Mouse (Mus musculus) ES-Bruce4 (cell line): ENCODE data around the gene Nod2. TPM values are rescaled to one million over a fixed set of nuclear protein-coding genes. Genes with fewer than 3 reads are reported as not detected.
"Not testable (repeated sequence)": the region's sequence is repeated elsewhere in the genome, so short reads cannot be mapped to it uniquely, and the experiment has no call there.

Source experiments
- H3K27ac ChIP-seq: 2 replicates; pipeline ENCODE4 v1.5.1; 2012; ENCODE audit warnings: low read length, inconsistent platforms; ENCODE audit not compliant: insufficient read depth
- H3K27me3 ChIP-seq: 2 replicates; pipeline ENCODE4 v1.6.1; 2012; ENCODE audit warnings: mild to moderate bottlenecking, low read length, inconsistent platforms; ENCODE audit not compliant: control insufficient read depth, poor library complexity, insufficient read depth, severe bottlenecking
- H3K36me3 ChIP-seq: 2 replicates; pipeline ENCODE4 v1.6.1; 2012; ENCODE audit warnings: inconsistent platforms, mild to moderate bottlenecking, low read length, moderate library complexity; ENCODE audit not compliant: control insufficient read depth, poor library complexity, insufficient read depth, severe bottlenecking
- H3K4me1 ChIP-seq: one replicate; pipeline ENCODE4 v1.8.1; 2011; ENCODE audit warnings: low read length; ENCODE audit not compliant: control insufficient read depth, insufficient read depth
- H3K4me3 ChIP-seq: 2 replicates; pipeline ENCODE4 v1.5.1; 2011; ENCODE audit warnings: low read depth, mild to moderate bottlenecking, low read length
- H3K9ac ChIP-seq: 2 replicates; pipeline ENCODE4 v1.6.1; 2012; ENCODE audit warnings: low read depth, mild to moderate bottlenecking, inconsistent platforms; ENCODE audit not compliant: poor library complexity, severe bottlenecking
- H3K9me3 ChIP-seq: replicated peaks from 2 replicates; pipeline ENCODE4 v1.6.1; 2012; ENCODE audit warnings: mild to moderate bottlenecking, low read length, inconsistent platforms; ENCODE audit not compliant: control insufficient read depth, poor library complexity, insufficient read depth, severe bottlenecking
- CTCF ChIP-seq: IDR thresholded peaks from one replicate; pipeline ENCODE4 v1.8.1; 2011; ENCODE audit warnings: low read depth, low read length
- EP300 ChIP-seq: IDR thresholded peaks from 2 replicates; pipeline ENCODE4 v1.6.1; 2011; ENCODE audit warnings: low read depth, low read length; ENCODE audit not compliant: insufficient read depth
- POLR2A ChIP-seq: IDR thresholded peaks from one replicate; pipeline ENCODE4 v1.8.1; 2011; ENCODE audit warnings: low read length; ENCODE audit not compliant: insufficient read depth
- polyA plus RNA-seq: library from polyadenylated mRNA; stranded (reverse); fragments of >200 nt; gene quantifications from 2 replicates; pipeline ENCODE4 v1.2.4, GENCODE M21; 2011; ENCODE audit warnings: low read depth; ENCODE audit not compliant: missing spikeins, insufficient read depth, insufficient read length

The Nod2 gene
- polyA plus RNA-seq, 1 experiment = 1.2 TPM

DNA sequence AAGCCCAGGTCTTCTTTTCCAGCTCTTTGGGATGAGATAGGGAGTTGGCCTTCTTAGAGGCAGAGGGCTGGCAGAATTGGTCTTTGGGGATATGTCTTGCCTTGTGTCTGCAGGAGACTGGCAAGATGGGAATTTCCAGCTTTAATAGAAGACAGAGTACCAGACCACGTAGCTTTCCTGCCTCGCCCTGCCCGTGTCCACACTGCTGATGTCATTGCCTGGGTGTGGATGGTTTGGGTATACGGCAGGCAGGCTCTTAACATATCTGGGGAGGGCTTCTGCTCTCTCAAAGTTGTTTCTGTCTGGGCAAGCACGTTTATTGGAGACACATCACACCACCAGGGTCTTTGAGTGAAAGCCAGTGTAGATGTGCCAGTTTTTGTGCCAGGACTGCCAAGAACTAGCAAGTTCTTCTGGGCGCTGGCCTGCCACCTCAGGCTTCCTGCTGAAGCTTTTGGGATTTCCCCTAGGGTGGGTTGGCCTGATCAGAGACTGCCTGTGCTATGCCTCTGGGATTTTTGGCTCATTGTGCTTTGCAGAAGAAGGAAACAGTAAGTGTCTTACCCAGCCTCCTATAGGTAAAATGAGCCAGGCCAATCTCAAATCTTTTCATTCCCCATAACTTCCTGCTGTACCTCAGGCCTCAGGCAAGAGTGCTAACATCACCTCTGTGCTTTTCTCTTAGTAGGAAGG is 3.0 kb downstream of the Nod2 start:
- H3K36me3 ChIP-seq = no peaks in the 10 kb centered on the region
- H3K27me3 ChIP-seq = no peaks in the 10 kb centered on the region; the same call in 1 of the 2 replicates
- H3K9ac ChIP-seq = no peak overlapping the region
- H3K27ac ChIP-seq = no peak overlapping the region
- H3K9me3 ChIP-seq = no peaks in the 10 kb centered on the region
- TF ChIP-seq EP300 (no peak), POLR2A (no peak), CTCF (no peak)
- peaks cover 1% of the 10 kb centered on the region for H3K4me1 ChIP-seq
- no peak overlapping the region for H3K4me3 ChIP-seq

DNA sequence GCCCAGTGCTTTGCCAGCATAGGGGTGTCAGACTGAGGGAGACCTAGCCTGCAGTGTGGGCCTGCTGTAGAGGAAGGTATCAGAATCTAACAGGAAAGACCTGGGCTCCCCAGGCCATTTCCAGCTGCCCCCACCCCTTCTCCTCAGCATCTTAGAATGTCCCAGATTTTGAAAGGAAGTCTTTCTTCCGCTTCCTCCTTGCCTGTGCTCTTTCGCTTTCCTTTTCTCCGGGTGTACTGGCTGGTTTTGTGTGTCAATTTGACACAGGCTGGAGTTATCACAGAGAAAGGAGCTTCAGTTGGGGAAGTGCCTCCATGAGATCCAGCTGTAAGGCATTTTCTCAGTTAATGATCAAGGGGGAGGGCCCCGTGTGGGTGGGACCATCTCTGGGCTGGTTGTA is 4.0 kb downstream of the Nod2 start:
- H3K9ac ChIP-seq, H3K27ac ChIP-seq, H3K4me3 ChIP-seq, H3K9me3 ChIP-seq, H3K36me3 ChIP-seq, H3K4me1 ChIP-seq, H3K27me3 ChIP-seq: not testable (repeated sequence)

DNA sequence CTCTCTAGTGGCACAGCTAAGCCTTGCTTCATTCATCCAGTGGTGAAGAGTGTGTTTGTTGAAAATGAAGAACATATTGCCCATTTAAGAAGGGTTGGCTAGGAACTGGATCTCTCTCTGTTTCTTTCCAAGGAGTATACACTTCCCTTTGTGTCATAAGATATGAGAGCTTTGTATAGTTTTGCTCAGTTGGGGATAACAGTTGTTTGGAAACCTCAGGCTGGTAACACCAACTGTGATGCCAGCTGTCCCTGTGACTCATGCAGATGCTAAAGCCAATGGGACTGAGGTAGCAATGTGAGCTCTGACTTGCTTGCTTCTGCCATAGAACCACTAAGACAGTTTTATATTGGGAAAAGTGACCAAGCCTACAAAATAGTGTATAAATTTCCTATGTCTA is 8.2 kb downstream of the Nod2 start:
- H3K4me1 ChIP-seq = no peaks in the 10 kb centered on the region
- no peaks in the 10 kb centered on the region for H3K36me3 ChIP-seq
- H3K27ac ChIP-seq = no peak overlapping the region
- TF ChIP-seq CTCF = no peak
- 0 out of 2 replicates have a peak, but pooled peaks cover 2% of the 10 kb centered on the region for H3K9me3 ChIP-seq
- H3K27me3 ChIP-seq = no peaks in the 10 kb centered on the region
- H3K4me3 ChIP-seq = no peak overlapping the region
- H3K9ac ChIP-seq = no peak overlapping the region

DNA sequence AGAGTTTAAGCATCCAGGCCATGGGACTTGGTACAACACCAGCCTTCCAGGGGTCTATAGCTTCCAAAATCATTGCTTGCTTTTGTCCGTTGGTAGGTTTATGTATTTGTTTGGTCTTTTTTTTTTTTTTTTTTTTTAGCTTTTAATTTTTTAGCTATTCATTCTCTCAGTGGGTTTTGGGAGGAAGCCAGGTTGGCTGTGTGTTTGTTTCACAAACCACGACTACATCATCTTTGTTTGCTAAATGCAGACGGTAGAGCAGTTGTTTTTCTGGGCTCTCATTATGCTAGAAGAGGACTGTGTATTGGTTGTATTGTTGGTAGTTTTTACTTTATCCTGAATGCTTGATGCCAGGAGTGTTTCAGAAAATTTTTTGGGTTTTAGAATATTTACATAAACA is 12.8 kb downstream of the Nod2 start:
- H3K36me3 ChIP-seq = no peaks in the 10 kb centered on the region
- no peak overlapping the region for H3K27ac ChIP-seq
- H3K9me3 ChIP-seq = 0 out of 2 replicates have a peak, but pooled peaks cover 2% of the 10 kb centered on the region
- no peaks in the 10 kb centered on the region for H3K27me3 ChIP-seq
- H3K4me1 ChIP-seq = no peaks in the 10 kb centered on the region
- no peak overlapping the region for H3K4me3 ChIP-seq
- TF ChIP-seq CTCF (no peak), EP300 (no peak), POLR2A (no peak)
- H3K9ac ChIP-seq = no peak overlapping the region

DNA sequence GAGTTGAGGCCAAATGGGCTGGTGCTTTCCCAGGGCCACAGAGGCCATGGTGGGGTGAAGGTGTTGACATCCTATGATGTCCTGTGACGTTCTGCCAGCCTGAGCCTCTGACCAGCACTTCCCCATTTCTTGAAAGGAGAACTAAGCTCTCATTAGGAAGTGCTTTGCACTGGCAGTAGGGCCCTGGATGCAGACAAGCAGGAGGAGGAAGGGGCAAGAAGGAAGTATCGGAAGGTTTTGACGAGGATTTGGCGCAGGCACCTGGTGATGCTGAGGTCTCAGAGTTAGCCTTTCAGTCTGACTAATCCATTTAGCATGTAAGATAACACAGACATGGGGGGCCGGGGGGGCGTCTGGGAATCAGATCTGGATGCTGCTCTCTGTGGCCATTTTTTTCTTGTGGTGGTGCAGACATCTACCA is 15.3 kb downstream of the Nod2 start:
- Histone ChIP-seq H3K27me3 (no peaks in the 10 kb centered on the region), H3K27ac (no peak overlapping the region), H3K4me1 (no peaks in the 10 kb centered on the region), H3K9ac (no peak overlapping the region), H3K9me3 (no peaks in the 10 kb centered on the region), H3K4me3 (no peak overlapping the region), H3K36me3 (no peaks in the 10 kb centered on the region)
- TF ChIP-seq POLR2A = no peak
- no peak for TF ChIP-seq EP300
- no peak for TF ChIP-seq CTCF

DNA sequence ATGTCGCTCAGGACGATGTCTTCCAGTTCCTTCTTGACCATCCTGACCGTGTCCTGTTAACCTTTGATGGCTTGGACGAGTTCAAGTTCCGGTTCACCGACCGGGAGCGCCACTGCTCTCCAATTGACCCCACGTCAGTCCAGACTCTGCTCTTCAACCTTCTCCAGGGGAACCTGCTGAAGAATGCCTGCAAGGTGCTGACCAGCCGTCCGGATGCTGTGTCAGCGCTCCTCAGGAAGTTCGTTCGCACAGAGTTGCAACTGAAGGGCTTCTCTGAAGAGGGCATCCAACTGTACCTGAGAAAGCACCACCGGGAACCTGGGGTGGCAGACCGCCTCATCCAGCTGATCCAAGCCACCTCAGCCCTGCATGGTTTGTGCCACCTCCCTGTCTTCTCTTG is 17.0 kb downstream of the Nod2 start:
- H3K27me3 ChIP-seq = no peaks in the 10 kb centered on the region
- H3K36me3 ChIP-seq = no peaks in the 10 kb centered on the region
- no peak overlapping the region for H3K9ac ChIP-seq
- no peaks in the 10 kb centered on the region for H3K4me1 ChIP-seq
- no peak for TF ChIP-seq CTCF
- no peak overlapping the region for H3K27ac ChIP-seq
- H3K4me3 ChIP-seq = no peak overlapping the region
- no peaks in the 10 kb centered on the region for H3K9me3 ChIP-seq
